Mouse (Mus musculus): ENCODE results near the gene Pex5.

- TF ChIP-seq CTCF (IDR thresholded peaks at IDR 0.05) = no peak
- no peak for TF ChIP-seq EP300 (IDR thresholded peaks at IDR 0.05)
These were observed 1.1 kb downstream of the Pex5 start for GRCm38 (mm10) chr6:124413770-124414149.
